Mouse (Mus musculus) WW6 (cell line): ENCODE results near the gene Vps39.

Experiments used
- DNase-seq: peaks from one replicate; pipeline ENCODE4 v3.0.0-alpha.2; 2013; ENCODE audit warnings: low read depth, low spot score

The Vps39 gene

DNA sequence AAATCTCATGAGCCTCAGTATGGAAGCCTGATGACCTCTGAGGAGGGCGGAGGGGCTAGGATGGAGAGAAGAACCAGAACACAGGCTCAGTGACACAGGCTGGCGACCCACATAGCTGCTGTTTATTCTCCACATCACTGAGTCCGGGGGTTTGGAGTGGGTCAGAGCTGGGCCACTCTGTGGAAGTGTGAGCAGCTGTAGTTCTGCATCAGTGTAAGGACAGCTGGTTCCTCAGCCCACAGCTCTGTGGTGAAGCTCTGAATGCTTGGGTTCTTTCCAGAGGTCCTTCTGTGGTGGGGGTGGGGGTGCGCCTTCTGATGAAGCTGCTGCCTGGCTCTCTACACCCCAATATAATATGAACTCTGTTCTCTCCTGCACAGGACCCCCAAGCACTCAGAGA lies 53.1 kb downstream of the Vps39 start:
- DNase-seq, result no peak

GRCm38 (mm10) chr2:120296160-120296559 lies 56.8 kb downstream of the Vps39 start:
- DNase-seq, result no peak

DNA sequence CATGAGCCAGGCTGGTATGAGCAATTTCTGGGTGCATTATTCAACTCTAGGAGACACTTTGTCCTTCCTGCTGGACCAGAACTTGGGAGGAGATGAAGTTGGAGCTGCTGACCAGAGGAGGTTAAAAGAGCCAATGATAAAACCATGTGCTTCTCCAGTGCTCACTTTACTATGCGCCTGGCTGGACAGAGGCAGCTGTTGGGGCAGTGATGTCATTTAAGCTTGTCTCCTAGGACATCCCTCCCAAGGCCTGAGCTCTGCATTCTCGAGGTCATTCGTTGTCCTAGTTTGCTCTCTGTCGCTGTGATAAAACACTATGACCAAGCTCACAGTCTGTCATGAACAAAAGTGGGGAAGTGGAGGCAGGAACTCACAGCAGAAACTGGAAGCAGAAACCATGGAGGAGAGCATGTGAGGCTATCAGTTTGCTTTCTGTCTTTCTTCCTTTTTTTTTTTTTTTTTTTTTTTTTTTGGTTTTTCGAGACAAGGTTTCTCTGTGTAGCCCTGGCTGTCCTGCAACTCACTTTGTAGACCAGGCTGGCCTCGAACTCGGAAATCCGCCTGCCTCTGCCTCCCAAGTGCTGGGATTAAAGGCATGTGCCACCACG lies 61.4 kb downstream of the Vps39 start:
- no peak for DNase-seq

DNA sequence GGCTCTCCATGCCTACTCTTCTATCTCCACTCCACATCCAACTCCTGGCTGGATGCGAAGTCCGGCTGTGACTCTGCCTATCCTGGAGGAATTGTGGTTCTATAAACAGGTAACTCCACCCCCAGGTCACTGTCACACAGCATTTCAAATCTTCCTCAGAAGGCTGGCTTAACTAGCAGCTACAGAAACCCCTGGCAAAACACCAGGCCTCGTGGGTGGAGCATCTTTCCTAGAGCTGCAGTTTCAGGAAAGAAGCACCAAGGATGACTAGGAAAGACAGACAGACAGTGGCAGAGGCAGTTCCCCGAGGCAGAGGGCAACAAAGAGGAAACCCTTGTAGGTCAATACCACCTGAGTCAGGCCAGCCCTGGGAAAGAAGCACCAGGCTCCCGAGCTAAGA lies 63.9 kb downstream of the Vps39 start, which contains the start of gene Pla2g4d:
Gene Pla2g4d (minus strand): TSS at position 203 of the 400 bp plus-strand sequence.
- no peak for DNase-seq

DNA sequence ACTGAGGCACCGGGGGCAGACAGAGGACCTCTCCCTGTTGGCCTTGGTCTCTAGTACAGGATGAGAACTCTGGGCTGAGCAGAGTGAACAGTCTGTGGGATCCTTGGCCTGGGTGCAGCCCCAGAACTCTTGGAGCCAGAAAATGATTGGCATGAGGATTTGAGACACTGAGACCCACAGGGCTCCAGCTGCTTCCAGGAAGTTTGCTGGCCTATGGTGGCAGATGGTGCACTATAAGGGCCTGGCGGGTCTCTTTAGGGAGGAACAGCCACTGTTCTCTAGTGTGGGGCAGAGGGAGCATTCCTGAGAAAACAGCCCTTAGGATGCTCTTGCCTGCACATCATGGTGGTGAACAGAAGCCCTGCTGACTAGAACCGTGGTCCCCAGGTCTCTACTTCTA lies 64.5 kb downstream of the Vps39 start:
- no peak for DNase-seq

- no peak for DNase-seq
Measured at GRCm38 (mm10) chr2:120285639-120286038, 67.3 kb downstream of the Vps39 start.

DNA sequence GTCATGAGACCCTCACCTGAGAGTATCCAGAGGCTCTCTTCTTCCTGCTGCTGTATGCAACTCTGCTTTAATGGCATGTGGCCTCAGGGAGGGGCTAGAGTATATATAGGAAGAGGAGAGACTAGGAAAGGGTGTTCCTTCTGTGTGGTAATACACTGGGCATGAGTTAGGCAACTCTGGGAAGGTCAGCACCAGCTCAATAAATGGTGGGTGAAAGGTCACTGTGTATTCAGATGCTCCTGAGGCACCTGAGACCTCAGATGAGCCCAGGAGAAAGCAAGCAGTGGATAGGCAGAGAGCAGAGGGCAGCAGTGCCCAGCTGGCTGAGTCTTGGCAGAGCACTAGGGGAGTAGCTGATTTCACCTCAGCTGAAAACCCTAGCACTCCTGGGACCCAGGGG lies 68.2 kb downstream of the Vps39 start:
- no peak for DNase-seq

- no peak for DNase-seq
Measured at GRCm38 (mm10) chr2:120284094-120284493, 68.8 kb downstream of the Vps39 start.

DNA sequence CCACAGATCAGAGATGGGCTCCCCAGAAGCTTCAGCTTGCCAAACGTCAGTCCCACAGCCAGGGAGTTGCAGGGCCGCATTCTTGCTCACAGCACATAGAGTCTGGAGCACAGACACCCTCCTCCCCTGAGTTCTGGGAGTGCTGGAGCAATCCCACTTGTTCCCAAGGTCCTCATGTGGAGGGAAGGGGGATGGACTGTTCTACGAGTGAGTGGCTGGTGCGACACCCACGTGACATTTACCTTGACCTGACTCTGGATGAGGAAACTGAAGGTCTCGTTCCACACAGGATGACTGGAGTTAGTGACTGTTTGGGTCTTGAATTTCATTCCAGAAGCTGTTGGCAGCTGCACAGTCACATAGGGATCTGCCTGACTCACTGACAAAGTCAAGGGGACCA lies 69.4 kb downstream of the Vps39 start:
- DNase-seq, result no peak

GRCm38 (mm10) chr2:120281221-120281620 lies 71.7 kb downstream of the Vps39 start:
- no peak for DNase-seq

GRCm38 (mm10) chr2:120279961-120280360 lies 73.0 kb downstream of the Vps39 start:
- no peak for DNase-seq

GRCm38 (mm10) chr2:120276951-120277350 lies 76.0 kb downstream of the Vps39 start:
- no peak for DNase-seq

GRCm38 (mm10) chr2:120268635-120269034 lies 84.3 kb downstream of the Vps39 start:
- no peak for DNase-seq
